1 mouse cellular context compared by ENCODE assay signal in the genomic region with DNA sequence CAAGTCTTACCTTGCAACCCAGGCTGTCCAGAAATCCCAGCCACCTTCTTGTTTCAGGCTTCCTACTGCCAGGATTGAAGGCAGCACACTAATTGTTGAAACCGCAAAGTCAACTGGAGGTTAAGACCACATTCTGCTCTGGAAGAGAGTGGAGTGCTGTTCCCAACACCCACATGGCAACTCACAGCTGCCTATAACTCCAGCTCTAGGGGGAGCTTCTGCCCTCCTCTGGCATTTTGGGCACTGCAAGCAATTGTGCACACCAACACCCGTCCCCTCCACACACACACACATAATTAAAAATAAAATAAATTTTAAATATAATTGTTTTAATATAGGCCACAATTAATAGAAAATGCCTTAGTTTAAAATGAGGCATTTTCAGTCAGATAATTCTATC.
TF ChIP-seq lines count a peak whose summit lies in the region.

No protein-coding gene starts in this region.

TF ChIP-seq in CH12.LX, 34 proteins besides CTCF, POLR2A, EP300 and RAD21:
- TF ChIP-seq SMC3 (IDR thresholded peaks at IDR 0.05; ENCODE audit: low read depth, low read length): peak; percentile 5; the same call in 1 of the 2 replicates
- no peak for TF ChIP-seq SIN3A (IDR thresholded peaks at IDR 0.05; ENCODE audit: low read length)
- TF ChIP-seq CHD2 (IDR thresholded peaks at IDR 0.05; ENCODE audit: low read length): no peak
- TF ChIP-seq MEF2A (IDR thresholded peaks at IDR 0.05; ENCODE audit: borderline replicate concordance, low read depth, low read length): no peak
